Mouse (Mus musculus): Measurements from ENCODE around the gene Foxm1. TPM values are rescaled to one million over a fixed set of nuclear protein-coding genes. Genes with fewer than 3 reads are reported as not detected.
A peak's percentile ranks its signal among the peaks of the same experiment; 100 is the strongest.

Foxm1 gene
- total and polyA plus RNA-seq, 3 experiments, result 13.7 to 61.9 (median 31.1) TPM

DNA sequence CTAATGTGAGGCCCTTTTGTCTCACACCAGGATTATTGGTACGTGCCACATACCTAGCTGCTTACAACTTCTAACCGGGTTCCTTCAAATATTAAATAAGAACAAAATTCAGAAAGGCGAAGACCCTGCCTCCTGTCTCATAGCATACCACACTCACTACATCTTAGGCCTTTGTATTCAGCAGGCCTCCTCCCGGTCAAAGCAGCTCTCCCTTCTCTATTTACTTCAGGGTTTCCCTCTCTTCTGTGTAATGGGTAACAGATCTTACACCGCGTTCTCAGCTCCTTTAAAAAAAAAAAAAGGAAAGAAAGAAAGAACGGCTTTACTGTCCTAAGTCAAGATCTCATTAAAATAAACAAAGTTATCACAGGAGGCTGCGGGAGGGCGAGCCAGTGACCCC lies 866 bp upstream of the Foxm1 start:
- H3K79me2 ChIP-seq (ENCODE audit: control insufficient read depth, insufficient read depth, low read length, poor library complexity), result peaks cover 46% of the 10 kb centered on the region
- H3K9me3 ChIP-seq (replicated peaks; ENCODE audit: insufficient read depth, low read length), result no peaks in the 10 kb centered on the region
- H3K4me3 ChIP-seq (ENCODE audit: control insufficient read depth in 1 of 2, insufficient read depth in 1 of 2, low read depth in 2 of 2, low read length in 2 of 2), result peak overlapping the region; percentile 66 to 85
- peaks cover 2 to 7% of the 10 kb centered on the region in 2 experiments; a peak in 2 of 4 replicates for H3K4me1 ChIP-seq (ENCODE audit: control insufficient read depth in 1 of 2, insufficient read depth in 2 of 2, low read length in 2 of 2)
- H3K27me3 ChIP-seq (ENCODE audit: control insufficient read depth in 1 of 2, insufficient read depth in 2 of 2, low read length in 2 of 2), result no peaks in the 10 kb centered on the region
- no peak for DNase-seq (ENCODE audit: low read depth, low spot score)
- H3K27ac ChIP-seq (ENCODE audit: control insufficient read depth, low read depth, low read length), result peak overlapping the region; percentile 88
- peak overlapping the region; percentile 88 for H3K9ac ChIP-seq (ENCODE audit: control insufficient read depth, low read depth, low read length, poor library complexity, severe bottlenecking)
- no peak for TF ChIP-seq USF2 (IDR thresholded peaks at IDR 0.05; ENCODE audit: borderline replicate concordance in 1 of 2, insufficient read depth in 1 of 2, low read depth in 1 of 2, low read length in 2 of 2)
- TF ChIP-seq MYB (IDR thresholded peaks at IDR 0.05; ENCODE audit: low read depth, low read length), result no peak
- TF ChIP-seq POLR2A (IDR thresholded peaks at IDR 0.05; ENCODE audit: control insufficient read depth in 1 of 2, insufficient read depth in 1 of 2, low read depth in 1 of 2, low read length in 2 of 2, poor library complexity in 1 of 2), result no peak
- no peak for TF ChIP-seq JUND (IDR thresholded peaks at IDR 0.05; ENCODE audit: low read depth, low read length)
- TF ChIP-seq ZMIZ1 (IDR thresholded peaks at IDR 0.05; ENCODE audit: low read depth, low read length), result no peak
- no peak for TF ChIP-seq POLR2AphosphoS2 (IDR thresholded peaks at IDR 0.05; ENCODE audit: low read length)
- TF ChIP-seq ZKSCAN1 (IDR thresholded peaks at IDR 0.05; ENCODE audit: low read depth, low read length), result no peak
- TF ChIP-seq MAFK (IDR thresholded peaks at IDR 0.05; ENCODE audit: borderline replicate concordance, low read depth, low read length), result no peak
- no peak for TF ChIP-seq UBTF (IDR thresholded peaks at IDR 0.05; ENCODE audit: borderline replicate concordance, insufficient read depth, low read depth, low read length)
- TF ChIP-seq ZC3H11A (IDR thresholded peaks at IDR 0.05; ENCODE audit: low read depth, low read length), result no peak
- TF ChIP-seq RCOR1 (IDR thresholded peaks at IDR 0.05; ENCODE audit: low read depth, low read length), result no peak
- no peak for TF ChIP-seq CHD1 (IDR thresholded peaks at IDR 0.05; ENCODE audit: low read depth, low read length)
- TF ChIP-seq KAT2A (conservative IDR thresholded peaks at IDR 0.05; ENCODE audit: low read depth, low read length), result no peak
- no peak for TF ChIP-seq SMC3 (IDR thresholded peaks at IDR 0.05; ENCODE audit: low read depth, low read length)
- no peak for TF ChIP-seq MAX (IDR thresholded peaks at IDR 0.05; ENCODE audit: low read length)
- H3K36me3 ChIP-seq (ENCODE audit: control insufficient read depth in 1 of 2, insufficient read depth in 2 of 2, low read length in 2 of 2), result peaks cover 2 to 15% of the 10 kb centered on the region in 2 experiments; a peak in 3 of 4 replicates

- H3K4me1 ChIP-seq (ENCODE audit: control insufficient read depth in 1 of 2, insufficient read depth in 2 of 2, low read length in 2 of 2), result peaks cover 2 to 7% of the 10 kb centered on the region in 2 experiments; a peak in 2 of 4 replicates
- peak; percentile 61 for DNase-seq (ENCODE audit: low read depth, low spot score)
Observed at GRCm38 (mm10) chr6:128363007-128363825, 449 bp downstream of the Foxm1 start.

More at GRCm38 (mm10) chr6:128363007-128363825, 449 bp downstream of the Foxm1 start:
- peaks cover 3 to 15% of the 10 kb centered on the region in 2 experiments for H3K36me3 ChIP-seq (ENCODE audit: control insufficient read depth in 1 of 2, insufficient read depth in 2 of 2, low read length in 2 of 2)
- peak overlapping the region; percentile 75 to 88 for H3K4me3 ChIP-seq (ENCODE audit: control insufficient read depth in 1 of 2, insufficient read depth in 1 of 2, low read depth in 2 of 2, low read length in 2 of 2)
- H3K27me3 ChIP-seq (ENCODE audit: control insufficient read depth in 1 of 2, insufficient read depth in 2 of 2, low read length in 2 of 2), result no peaks in the 10 kb centered on the region
- no peak for TF ChIP-seq ZMIZ1 (IDR thresholded peaks at IDR 0.05; ENCODE audit: low read depth, low read length)
- no peak for TF ChIP-seq ELF1 (IDR thresholded peaks at IDR 0.05; ENCODE audit: low read depth, low read length)
- TF ChIP-seq KAT2A (conservative IDR thresholded peaks at IDR 0.05; ENCODE audit: low read depth, low read length), result no peak; the same call in 1 of the 2 replicates
- TF ChIP-seq SIN3A (IDR thresholded peaks at IDR 0.05; ENCODE audit: low read length), result peak; percentile 22; the same call in 1 of the 2 replicates
- TF ChIP-seq MAZ (IDR thresholded peaks at IDR 0.05; ENCODE audit: low read depth, low read length), result 0 out of 2 replicates have a peak, but pooled peaks have one; percentile 52
- TF ChIP-seq ETS1 (IDR thresholded peaks at IDR 0.05; ENCODE audit: low read depth, low read length), result 0 out of 2 replicates have a peak, but pooled peaks have one; percentile 19
- TF ChIP-seq CHD1 (IDR thresholded peaks at IDR 0.05; ENCODE audit: low read depth, low read length), result no peak
- no peak for TF ChIP-seq TBP (IDR thresholded peaks at IDR 0.05; ENCODE audit: low read depth, low read length)
- no peak for TF ChIP-seq RCOR1 (IDR thresholded peaks at IDR 0.05; ENCODE audit: low read depth, low read length)
- TF ChIP-seq RAD21 (IDR thresholded peaks at IDR 0.05; ENCODE audit: low read depth, low read length), result no peak
- peak in 1 of 2 experiments; percentile 8; a peak in 1 of 4 replicates for TF ChIP-seq POLR2A (IDR thresholded peaks at IDR 0.05; ENCODE audit: control insufficient read depth in 1 of 2, insufficient read depth in 1 of 2, low read depth in 1 of 2, low read length in 2 of 2, poor library complexity in 1 of 2)
- TF ChIP-seq MYC (IDR thresholded peaks at IDR 0.05; ENCODE audit: low read depth, low read length), result no peak
- H3K79me2 ChIP-seq (ENCODE audit: control insufficient read depth, insufficient read depth, low read length, poor library complexity), result peaks cover 46% of the 10 kb centered on the region
- no peaks in the 10 kb centered on the region for H3K9me3 ChIP-seq (replicated peaks; ENCODE audit: insufficient read depth, low read length)
- peak overlapping the region; percentile 88 for H3K9ac ChIP-seq (ENCODE audit: control insufficient read depth, low read depth, low read length, poor library complexity, severe bottlenecking)
- H3K27ac ChIP-seq (ENCODE audit: control insufficient read depth, low read depth, low read length), result peak overlapping the region; percentile 59
